Mouse (Mus musculus): Measurements from ENCODE around the gene Gpr87. TPM values are rescaled to one million over a fixed set of nuclear protein-coding genes. Genes with fewer than 3 reads are reported as not detected.

Gene Gpr87
- polyA plus RNA-seq, 1 experiment from 2014 or later: 0.15 TPM

GRCm38 (mm10) chr3:59210089-59210488 lies 15.2 kb upstream of the Gpr87 start:
- Histone ChIP-seq H3K9ac (no peak overlapping the region), H3K4me2 (no peak overlapping the region), H3K27me3 (no peaks in the 10 kb centered on the region), H3K9me3 (replicated peaks) (no peaks in the 10 kb centered on the region), H3K27ac (no peak overlapping the region), H3K4me1 (no peaks in the 10 kb centered on the region), H3K4me3 (no peak overlapping the region), H3K36me3 (ENCODE audit: poor library complexity, severe bottlenecking) (no peaks in the 10 kb centered on the region)
- no peak for ATAC-seq
- WGBS: 83% methylated on average over 8 of the region's 8 CpGs

GRCm38 (mm10) chr3:59208650-59209548 lies 14.0 kb upstream of the Gpr87 start:
- Histone ChIP-seq H3K9ac (no peak overlapping the region), H3K4me3 (no peak overlapping the region), H3K27ac (no peak overlapping the region), H3K27me3 (no peaks in the 10 kb centered on the region), H3K4me1 (no peaks in the 10 kb centered on the region), H3K9me3 (replicated peaks) (no peaks in the 10 kb centered on the region), H3K36me3 (ENCODE audit: poor library complexity, severe bottlenecking) (no peaks in the 10 kb centered on the region), H3K4me2 (no peak overlapping the region)
- peak; percentile 78 for ATAC-seq
- WGBS: 67% methylated on average over 4 of the region's 4 CpGs

GRCm38 (mm10) chr3:59205941-59206340 lies 11.0 kb upstream of the Gpr87 start:
- Histone ChIP-seq H3K27ac (no peak overlapping the region), H3K4me3 (no peak overlapping the region), H3K9me3 (replicated peaks) (no peaks in the 10 kb centered on the region), H3K4me2 (no peak overlapping the region), H3K9ac (no peak overlapping the region), H3K27me3 (no peaks in the 10 kb centered on the region), H3K36me3 (ENCODE audit: poor library complexity, severe bottlenecking) (no peaks in the 10 kb centered on the region), H3K4me1 (no peaks in the 10 kb centered on the region)
- 68% methylated on average over 4 of the region's 4 CpGs for WGBS
- ATAC-seq: no peak

GRCm38 (mm10) chr3:59204719-59205503 lies 10.0 kb upstream of the Gpr87 start:
- Histone ChIP-seq H3K27me3 (no peaks in the 10 kb centered on the region), H3K36me3 (ENCODE audit: poor library complexity, severe bottlenecking) (no peaks in the 10 kb centered on the region), H3K4me3 (no peak overlapping the region), H3K4me1 (no peaks in the 10 kb centered on the region), H3K4me2 (no peak overlapping the region), H3K9ac (no peak overlapping the region), H3K27ac (no peak overlapping the region), H3K9me3 (replicated peaks) (no peaks in the 10 kb centered on the region)
- no peak for ATAC-seq
- 64% methylated on average over 11 of the region's 11 CpGs for WGBS

GRCm38 (mm10) chr3:59203802-59204520 lies 9.1 kb upstream of the Gpr87 start:
- H3K4me2 ChIP-seq: no peak overlapping the region
- no peak overlapping the region for H3K4me3 ChIP-seq
- no peak overlapping the region for H3K27ac ChIP-seq
- no peaks in the 10 kb centered on the region for H3K27me3 ChIP-seq
- no peaks in the 10 kb centered on the region for H3K36me3 ChIP-seq (ENCODE audit: poor library complexity, severe bottlenecking)
- no peak for ATAC-seq
- WGBS: 84% methylated on average over 8 of the region's 8 CpGs
- H3K9ac ChIP-seq: no peak overlapping the region
- no peaks in the 10 kb centered on the region for H3K9me3 ChIP-seq (replicated peaks)
- no peaks in the 10 kb centered on the region for H3K4me1 ChIP-seq

- Histone ChIP-seq H3K27ac (no peak overlapping the region), H3K36me3 (ENCODE audit: poor library complexity, severe bottlenecking) (no peaks in the 10 kb centered on the region), H3K4me3 (no peak overlapping the region), H3K4me1 (no peaks in the 10 kb centered on the region), H3K4me2 (no peak overlapping the region), H3K9ac (no peak overlapping the region), H3K9me3 (replicated peaks) (no peaks in the 10 kb centered on the region), H3K27me3 (no peaks in the 10 kb centered on the region)
- 78% methylated on average over 4 of the region's 4 CpGs for WGBS
- ATAC-seq: no peak
Measured at GRCm38 (mm10) chr3:59197329-59197948, 2.5 kb upstream of the Gpr87 start.

- H3K36me3 ChIP-seq (ENCODE audit: poor library complexity, severe bottlenecking): no peaks in the 10 kb centered on the region
- WGBS: 89% methylated on average over 7 of the region's 7 CpGs
- H3K4me1 ChIP-seq: no peaks in the 10 kb centered on the region
- no peak overlapping the region for H3K9ac ChIP-seq
- no peaks in the 10 kb centered on the region for H3K27me3 ChIP-seq
- no peak overlapping the region for H3K27ac ChIP-seq
- ATAC-seq: no peak
- no peak overlapping the region for H3K4me3 ChIP-seq
- H3K9me3 ChIP-seq (replicated peaks): no peaks in the 10 kb centered on the region
- H3K4me2 ChIP-seq: no peak overlapping the region
Measured at GRCm38 (mm10) chr3:59194099-59194498, 805 bp downstream of the Gpr87 start.

- Histone ChIP-seq H3K9ac (no peak overlapping the region), H3K27ac (no peak overlapping the region), H3K4me1 (no peaks in the 10 kb centered on the region), H3K4me3 (no peak overlapping the region), H3K36me3 (ENCODE audit: poor library complexity, severe bottlenecking) (no peaks in the 10 kb centered on the region), H3K27me3 (no peaks in the 10 kb centered on the region), H3K9me3 (replicated peaks) (no peaks in the 10 kb centered on the region), H3K4me2 (no peak overlapping the region)
- WGBS: 97% methylated on average over 6 of the region's 6 CpGs
- no peak for ATAC-seq
Measured at GRCm38 (mm10) chr3:59191674-59192073, 3.2 kb downstream of the Gpr87 start.

GRCm38 (mm10) chr3:59187336-59187735 lies 7.6 kb downstream of the Gpr87 start:
- no peaks in the 10 kb centered on the region for H3K9me3 ChIP-seq (replicated peaks)
- no peak overlapping the region for H3K4me3 ChIP-seq
- no peaks in the 10 kb centered on the region for H3K36me3 ChIP-seq (ENCODE audit: poor library complexity, severe bottlenecking)
- peaks cover under 1% of the 10 kb centered on the region; the same call in 1 of the 2 replicates for H3K4me1 ChIP-seq
- H3K27ac ChIP-seq: no peak overlapping the region
- WGBS: 93% methylated on average over 4 of the region's 4 CpGs
- no peak overlapping the region for H3K4me2 ChIP-seq
- no peak overlapping the region for H3K9ac ChIP-seq
- ATAC-seq: no peak
- no peaks in the 10 kb centered on the region for H3K27me3 ChIP-seq

GRCm38 (mm10) chr3:59185662-59186061 lies 9.2 kb downstream of the Gpr87 start:
- WGBS: 89% methylated on average over 4 of the region's 4 CpGs
- H3K27ac ChIP-seq: no peak overlapping the region
- no peaks in the 10 kb centered on the region for H3K9me3 ChIP-seq (replicated peaks)
- peaks cover 7% of the 10 kb centered on the region for H3K4me1 ChIP-seq
- no peaks in the 10 kb centered on the region for H3K36me3 ChIP-seq (ENCODE audit: poor library complexity, severe bottlenecking)
- no peak overlapping the region for H3K4me3 ChIP-seq
- no peaks in the 10 kb centered on the region for H3K27me3 ChIP-seq
- no peak overlapping the region for H3K9ac ChIP-seq
- no peak for ATAC-seq
- no peak overlapping the region for H3K4me2 ChIP-seq

- Histone ChIP-seq H3K36me3 (ENCODE audit: poor library complexity, severe bottlenecking) (no peaks in the 10 kb centered on the region), H3K4me3 (no peak overlapping the region), H3K27me3 (no peaks in the 10 kb centered on the region), H3K9ac (no peak overlapping the region), H3K27ac (no peak overlapping the region), H3K9me3 (replicated peaks) (no peaks in the 10 kb centered on the region), H3K4me2 (no peak overlapping the region), H3K4me1 (peaks cover 7% of the 10 kb centered on the region)
- ATAC-seq: no peak
Measured at GRCm38 (mm10) chr3:59182129-59182528, 12.8 kb downstream of the Gpr87 start.
